Mouse (Mus musculus): ENCODE results near the gene Snx13. TPM values are rescaled to one million over a fixed set of nuclear protein-coding genes. Genes with fewer than 3 reads are reported as not detected.
A peak's percentile ranks its signal among the peaks of the same experiment; 100 is the strongest.

The Snx13 gene
- polyA plus RNA-seq, 1 experiment from 2014 or later, result 7.9 TPM

- 72% methylated on average over 4 of the region's 4 CpGs for WGBS (ENCODE audit: insufficient replicate concordance)
- Histone ChIP-seq H3K4me2 (no peak overlapping the region), H3K36me3 (no peaks in the 10 kb centered on the region), H3K9me3 (replicated peaks) (no peaks in the 10 kb centered on the region), H3K9ac (no peak overlapping the region), H3K4me1 (replicated peaks) (no peaks in the 10 kb centered on the region), H3K4me3 (replicated peaks) (no peak overlapping the region), H3K27me3 (no peaks in the 10 kb centered on the region), H3K27ac (no peak overlapping the region)
- DNase-seq (no peak), ATAC-seq (ENCODE audit: low read depth) (no peak)
These were observed 106.2 kb downstream of the Snx13 start for GRCm38 (mm10) chr12:35153186-35153585.

DNA sequence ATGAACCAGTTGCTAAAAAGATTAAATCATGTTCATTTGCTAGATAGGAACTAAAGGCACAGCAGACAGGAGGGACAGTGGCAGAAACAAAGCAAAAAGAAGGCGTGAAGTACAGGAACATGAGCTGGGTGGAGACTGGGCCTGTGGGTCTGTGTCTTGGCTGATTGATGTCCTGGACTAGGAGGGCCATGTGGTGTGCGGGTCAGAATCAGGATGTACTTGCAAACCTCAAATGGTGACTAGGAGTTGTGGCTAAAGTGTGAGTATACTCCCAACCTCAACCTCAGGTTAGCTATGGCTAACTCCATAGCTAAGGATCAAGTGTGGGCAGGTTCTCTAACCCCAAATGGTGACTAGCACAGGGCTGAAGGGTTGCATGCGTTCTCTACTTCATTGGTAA, 107.2 kb downstream of the Snx13 start:
- no peaks in the 10 kb centered on the region for H3K4me1 ChIP-seq (replicated peaks)
- no peak overlapping the region for H3K4me3 ChIP-seq (replicated peaks)
- ATAC-seq (ENCODE audit: low read depth) (no peak), DNase-seq (no peak)
- no peaks in the 10 kb centered on the region for H3K9me3 ChIP-seq (replicated peaks)
- H3K27me3 ChIP-seq, result no peaks in the 10 kb centered on the region
- 45% methylated on average over 3 of the region's 3 CpGs for WGBS (ENCODE audit: insufficient replicate concordance)
- no peak overlapping the region for H3K9ac ChIP-seq
- H3K27ac ChIP-seq, result no peak overlapping the region
- no peak overlapping the region for H3K4me2 ChIP-seq
- H3K36me3 ChIP-seq, result no peaks in the 10 kb centered on the region

DNA sequence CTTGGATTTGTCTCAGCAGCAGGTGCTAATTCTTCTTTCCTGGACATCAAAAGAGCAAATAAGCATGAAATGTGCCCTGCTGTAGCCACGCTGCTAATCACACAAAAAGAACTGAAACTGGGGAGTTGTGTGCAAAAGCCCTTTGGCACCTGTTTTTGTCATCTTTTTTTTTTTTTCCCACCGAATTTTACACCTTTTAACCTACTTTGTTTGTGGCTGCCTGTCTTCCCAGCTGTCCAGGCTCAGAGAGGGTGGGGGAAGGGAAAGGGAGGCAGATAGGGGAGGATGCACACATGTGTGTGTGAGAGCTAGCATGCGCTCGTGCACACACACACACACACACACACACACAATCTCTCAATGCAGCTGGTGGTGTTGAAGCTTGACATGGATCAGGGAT, 110.3 kb downstream of the Snx13 start:
- Histone ChIP-seq H3K9ac (no peak overlapping the region), H3K4me2 (no peak overlapping the region), H3K9me3 (replicated peaks) (no peaks in the 10 kb centered on the region), H3K36me3 (no peaks in the 10 kb centered on the region), H3K27me3 (no peaks in the 10 kb centered on the region), H3K4me1 (replicated peaks) (no peaks in the 10 kb centered on the region), H3K27ac (no peak overlapping the region), H3K4me3 (replicated peaks) (no peak overlapping the region)
- 51% methylated on average over 4 of the region's 4 CpGs for WGBS (ENCODE audit: insufficient replicate concordance)
- DNase-seq (no peak), ATAC-seq (ENCODE audit: low read depth) (no peak)

GRCm38 (mm10) chr12:35161690-35162089, 114.7 kb downstream of the Snx13 start:
- H3K9me3 ChIP-seq (replicated peaks), result no peaks in the 10 kb centered on the region
- no peak overlapping the region for H3K4me2 ChIP-seq
- no peak for DNase-seq
- H3K9ac ChIP-seq, result no peak overlapping the region
- no peak overlapping the region for H3K4me3 ChIP-seq (replicated peaks)
- H3K4me1 ChIP-seq (replicated peaks), result no peaks in the 10 kb centered on the region
- no peaks in the 10 kb centered on the region for H3K27me3 ChIP-seq
- ATAC-seq (ENCODE audit: low read depth), result no peak
- no peaks in the 10 kb centered on the region for H3K36me3 ChIP-seq
- no peak overlapping the region for H3K27ac ChIP-seq
- WGBS (ENCODE audit: insufficient replicate concordance), result 59% methylated on average over 4 of the region's 4 CpGs

DNA sequence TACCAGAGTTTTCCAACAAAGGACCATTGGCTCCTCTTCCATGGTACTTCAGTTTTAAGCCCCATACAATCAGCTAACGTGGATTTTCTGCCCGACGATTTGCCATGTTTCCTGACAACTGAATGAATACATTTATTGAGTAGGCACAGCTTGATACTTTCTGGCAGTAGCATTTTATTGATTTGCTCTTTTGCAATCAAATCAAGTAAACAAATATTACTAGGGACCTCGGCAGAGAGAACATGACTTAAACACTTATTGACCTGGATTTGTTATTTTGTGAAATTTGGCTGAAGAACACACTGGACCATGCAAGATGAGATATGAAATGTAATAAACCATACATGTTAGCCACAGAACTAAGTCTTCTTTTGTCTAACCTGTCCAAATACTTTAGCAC, 123.3 kb downstream of the Snx13 start:
- H3K4me3 ChIP-seq (replicated peaks), result no peak overlapping the region
- no peak overlapping the region for H3K27ac ChIP-seq
- no peak for ATAC-seq (ENCODE audit: low read depth)
- H3K9ac ChIP-seq, result no peak overlapping the region
- H3K36me3 ChIP-seq, result no peaks in the 10 kb centered on the region
- H3K4me2 ChIP-seq, result no peak overlapping the region
- WGBS (ENCODE audit: insufficient replicate concordance), result 59% methylated on average over 4 of the region's 4 CpGs
- no peaks in the 10 kb centered on the region for H3K9me3 ChIP-seq (replicated peaks)
- no peaks in the 10 kb centered on the region for H3K27me3 ChIP-seq
- H3K4me1 ChIP-seq (replicated peaks), result no peaks in the 10 kb centered on the region
- no peak for DNase-seq

DNA sequence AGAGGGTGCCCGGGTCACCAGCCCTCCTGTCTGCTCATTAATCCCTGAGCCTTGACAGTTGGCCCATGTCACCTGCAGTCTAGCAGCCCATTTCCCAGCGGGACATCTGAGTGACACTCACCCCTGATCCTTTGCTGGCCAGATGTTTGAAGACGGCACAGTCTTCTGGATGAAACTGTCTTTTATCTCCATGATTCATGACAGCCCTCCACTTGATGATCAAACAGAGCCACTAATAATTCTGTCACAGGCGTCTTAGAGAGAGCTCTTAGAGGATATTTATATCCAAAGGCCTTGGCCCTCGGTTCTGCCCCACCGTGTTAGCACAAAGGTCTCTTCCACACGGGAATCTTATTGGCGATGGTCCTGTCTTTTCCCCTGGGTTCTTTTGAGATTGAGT, 129.0 kb downstream of the Snx13 start:
- no peak overlapping the region for H3K9ac ChIP-seq
- H3K4me3 ChIP-seq (replicated peaks), result no peak overlapping the region
- ATAC-seq (ENCODE audit: low read depth) (no peak), DNase-seq (no peak)
- H3K27ac ChIP-seq, result no peak overlapping the region
- no peaks in the 10 kb centered on the region for H3K36me3 ChIP-seq
- no peaks in the 10 kb centered on the region for H3K9me3 ChIP-seq (replicated peaks)
- H3K27me3 ChIP-seq, result no peaks in the 10 kb centered on the region
- no peak overlapping the region for H3K4me2 ChIP-seq
- WGBS (ENCODE audit: insufficient replicate concordance), result 59% methylated on average over 8 of the region's 8 CpGs
- no peaks in the 10 kb centered on the region for H3K4me1 ChIP-seq (replicated peaks)

DNA sequence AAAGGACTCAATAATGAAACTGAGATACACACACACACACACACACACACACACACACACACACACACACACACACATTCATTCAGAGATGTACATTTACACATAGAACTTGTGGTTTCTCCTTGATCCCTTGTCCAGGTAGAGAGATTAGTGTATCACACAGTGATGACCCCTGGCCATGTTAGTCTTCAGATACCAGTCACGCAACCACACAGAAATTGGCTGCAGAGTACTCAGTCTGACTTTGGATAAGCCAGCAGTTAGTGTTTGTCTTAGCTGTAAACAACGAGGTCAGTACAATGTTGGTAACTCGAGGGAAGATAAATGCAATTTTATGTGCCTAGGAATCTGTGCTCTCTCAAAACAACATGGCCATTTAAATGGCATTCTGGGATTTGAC, 129.6 kb downstream of the Snx13 start:
- no peak overlapping the region for H3K9ac ChIP-seq
- H3K4me1 ChIP-seq (replicated peaks), result no peaks in the 10 kb centered on the region
- H3K27me3 ChIP-seq, result no peaks in the 10 kb centered on the region
- no peak overlapping the region for H3K27ac ChIP-seq
- H3K9me3 ChIP-seq (replicated peaks), result no peaks in the 10 kb centered on the region
- ATAC-seq (ENCODE audit: low read depth) (no peak), DNase-seq (no peak)
- 61% methylated on average over 3 of the region's 3 CpGs for WGBS (ENCODE audit: insufficient replicate concordance)
- H3K4me3 ChIP-seq (replicated peaks), result no peak overlapping the region
- H3K4me2 ChIP-seq, result no peak overlapping the region
- H3K36me3 ChIP-seq, result no peaks in the 10 kb centered on the region

DNA sequence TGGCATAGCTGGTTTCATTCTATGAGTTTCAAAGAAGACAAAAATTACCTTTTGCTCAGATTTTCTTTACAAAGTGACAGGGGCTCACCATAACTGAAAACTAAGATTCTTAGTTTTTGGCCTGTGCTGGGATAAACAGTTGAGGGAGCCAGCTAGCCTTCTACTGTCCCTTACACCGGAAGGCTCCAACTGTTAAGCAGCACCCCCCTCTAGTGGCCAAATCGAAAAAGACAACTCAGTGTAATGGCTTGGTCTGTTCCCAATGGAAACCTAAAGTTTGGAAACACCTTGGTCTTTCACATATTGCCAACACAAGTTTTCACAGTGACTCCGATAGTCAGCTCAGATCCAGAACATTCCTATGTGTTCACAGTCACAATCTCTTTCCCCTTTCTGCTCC, 135.7 kb downstream of the Snx13 start:
- H3K4me3 ChIP-seq (replicated peaks), result no peak overlapping the region
- no peak overlapping the region for H3K27ac ChIP-seq
- WGBS (ENCODE audit: insufficient replicate concordance), result 5% methylated on average over 3 of the region's 3 CpGs
- no peak overlapping the region for H3K9ac ChIP-seq
- ATAC-seq (ENCODE audit: low read depth), result no peak
- H3K36me3 ChIP-seq, result no peaks in the 10 kb centered on the region
- no peaks in the 10 kb centered on the region for H3K9me3 ChIP-seq (replicated peaks)
- H3K4me2 ChIP-seq, result no peak overlapping the region
- no peaks in the 10 kb centered on the region for H3K27me3 ChIP-seq
- no peaks in the 10 kb centered on the region for H3K4me1 ChIP-seq (replicated peaks)
- peak; percentile 40 for DNase-seq

DNA sequence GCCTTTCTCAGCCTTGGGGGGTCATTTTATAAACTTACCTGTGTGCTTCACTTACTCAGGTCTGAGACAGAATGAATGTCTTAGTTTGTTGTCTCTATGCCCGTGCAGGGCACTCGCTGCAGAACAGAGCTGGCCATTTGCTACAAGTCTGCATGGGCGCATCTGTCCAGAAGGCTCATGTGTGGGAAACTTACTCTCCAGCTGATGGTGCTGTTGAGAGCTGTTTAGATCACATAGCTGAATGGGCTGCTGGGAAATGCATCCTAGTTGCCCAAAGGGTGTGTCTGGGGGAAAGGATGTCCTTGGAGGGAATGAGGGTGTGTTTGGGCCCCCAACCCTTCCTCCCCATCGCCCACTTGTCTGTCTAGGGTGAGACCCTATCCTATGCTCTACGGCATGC, 137.3 kb downstream of the Snx13 start:
- Histone ChIP-seq H3K27ac (no peak overlapping the region), H3K27me3 (no peaks in the 10 kb centered on the region), H3K9me3 (replicated peaks) (no peaks in the 10 kb centered on the region), H3K4me2 (no peak overlapping the region), H3K4me1 (replicated peaks) (no peaks in the 10 kb centered on the region), H3K9ac (no peak overlapping the region), H3K36me3 (no peaks in the 10 kb centered on the region), H3K4me3 (replicated peaks) (no peak overlapping the region)
- no peak for ATAC-seq (ENCODE audit: low read depth)
- WGBS (ENCODE audit: insufficient replicate concordance), result 56% methylated on average over 5 of the region's 5 CpGs
- no peak for DNase-seq

DNA sequence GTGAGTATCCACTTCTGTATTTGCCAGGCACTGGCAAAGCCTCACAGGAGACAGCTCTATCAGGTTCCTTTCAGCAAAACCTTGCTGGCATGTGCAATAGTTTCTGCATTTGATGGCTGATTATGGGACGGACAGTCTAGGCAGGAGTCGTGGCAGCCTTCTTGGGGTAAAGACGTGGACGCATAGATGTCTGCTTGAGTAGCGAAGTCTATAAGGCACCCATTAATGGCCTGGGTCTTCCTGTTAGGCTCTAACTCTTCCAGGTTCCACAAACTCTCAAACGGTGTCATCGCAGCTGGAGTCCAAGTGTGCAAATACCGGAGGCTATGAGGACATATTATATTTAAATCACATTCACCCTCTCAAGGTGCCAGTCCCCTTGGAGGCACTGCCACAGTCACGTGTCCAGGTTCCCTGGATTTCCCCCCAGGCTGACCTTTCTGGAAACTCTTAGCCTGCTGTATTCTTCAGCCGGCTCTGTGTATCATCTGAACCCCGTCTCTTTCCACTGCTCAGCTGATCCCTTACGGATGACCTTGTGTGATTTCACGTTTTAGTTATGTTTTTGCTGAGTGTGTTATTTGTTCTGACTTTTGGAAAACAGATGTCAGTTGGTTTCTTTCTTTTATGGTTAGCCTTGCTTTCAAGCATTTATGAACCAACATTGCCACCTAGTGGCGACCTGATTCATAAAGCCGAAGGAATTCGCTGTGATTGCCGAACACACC, 144.9 kb downstream of the Snx13 start:
- DNase-seq (peak; percentile 5), ATAC-seq (ENCODE audit: low read depth) (no peak)
- no peak overlapping the region for H3K27ac ChIP-seq
- WGBS (ENCODE audit: insufficient replicate concordance), result 49% methylated on average over 17 of the region's 17 CpGs
- no peaks in the 10 kb centered on the region for H3K27me3 ChIP-seq
- H3K4me1 ChIP-seq (replicated peaks), result no peaks in the 10 kb centered on the region
- H3K4me3 ChIP-seq (replicated peaks), result no peak overlapping the region
- H3K9me3 ChIP-seq (replicated peaks), result no peaks in the 10 kb centered on the region
- no peaks in the 10 kb centered on the region for H3K36me3 ChIP-seq
- H3K9ac ChIP-seq, result no peak overlapping the region
- no peak overlapping the region for H3K4me2 ChIP-seq

GRCm38 (mm10) chr12:35192426-35192769, 145.4 kb downstream of the Snx13 start:
- Histone ChIP-seq H3K4me1 (replicated peaks) (no peaks in the 10 kb centered on the region), H3K36me3 (no peaks in the 10 kb centered on the region), H3K27me3 (no peaks in the 10 kb centered on the region), H3K9me3 (replicated peaks) (no peaks in the 10 kb centered on the region), H3K4me3 (replicated peaks) (no peak overlapping the region), H3K27ac (no peak overlapping the region), H3K4me2 (no peak overlapping the region), H3K9ac (no peak overlapping the region)
- WGBS (ENCODE audit: insufficient replicate concordance), result 16% methylated on average over 2 of the region's 2 CpGs
- no peak for ATAC-seq (ENCODE audit: low read depth)
- no peak for DNase-seq
